Mouse (Mus musculus): ENCODE results near the gene Pdxdc1. TPM values are rescaled to one million over a fixed set of nuclear protein-coding genes. Genes with fewer than 3 reads are reported as not detected.
A peak's percentile ranks its signal among the peaks of the same experiment; 100 is the strongest.
"Not testable (repeated sequence)": the region's sequence is repeated elsewhere in the genome, so short reads cannot be mapped to it uniquely, and the experiment has no call there.

The Pdxdc1 gene
- total RNA-seq (2021): 10 to 100 TPM; 75.6 to 76.5 TPM
- long read RNA-seq, experiment 1, full-length matches to known transcripts: 19 of 40 reads
- long read RNA-seq, experiment 1, partial matches to known transcripts: 13 of 40 reads
- long read RNA-seq, experiment 1, other reads (novel, unspliced or antisense): 8 of 40 reads
- long read RNA-seq, experiment 2, full-length matches to known transcripts: 12 of 22 reads
- long read RNA-seq, experiment 2, partial matches to known transcripts: 4 of 22 reads
- long read RNA-seq, experiment 2, other reads (novel, unspliced or antisense): 6 of 22 reads

DNA sequence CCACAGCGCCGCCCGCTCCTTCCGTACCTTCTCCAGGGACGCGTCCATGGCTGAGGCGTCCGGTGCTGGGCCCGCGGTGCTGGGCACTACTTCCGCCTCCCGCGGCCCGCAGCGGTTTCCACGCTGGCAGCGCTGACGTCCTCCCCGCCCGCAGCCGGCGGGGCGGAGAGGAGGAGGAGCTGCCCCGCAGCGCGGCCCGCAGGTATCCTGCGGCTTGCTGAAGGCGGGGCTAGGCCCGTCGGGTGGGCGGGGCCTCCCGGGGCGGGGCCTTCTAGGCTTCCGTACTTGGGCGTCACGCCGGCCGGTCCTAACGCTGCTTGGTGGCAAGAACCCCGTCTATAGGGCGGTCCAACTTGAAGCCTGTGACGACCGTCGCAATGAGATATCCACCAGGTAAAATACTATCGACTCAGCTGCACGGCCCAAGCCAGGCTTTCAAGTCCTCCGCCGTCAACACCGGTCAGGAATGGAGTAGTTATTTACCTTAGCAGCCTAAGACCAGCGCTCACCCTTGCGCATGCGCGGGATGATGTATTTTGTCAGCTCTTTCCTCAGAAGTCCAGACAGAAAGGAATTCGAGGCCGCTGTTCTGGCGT lies at the start of gene Pdxdc1, which contains the start of gene Mpv17l:
Gene Pdxdc1 (minus strand): TSS at position 244 of the 596 bp plus-strand sequence.
Gene Mpv17l (plus strand): TSS at position 274 of the 596 bp plus-strand sequence.
- peak; percentile 100 for DNase-seq

DNA sequence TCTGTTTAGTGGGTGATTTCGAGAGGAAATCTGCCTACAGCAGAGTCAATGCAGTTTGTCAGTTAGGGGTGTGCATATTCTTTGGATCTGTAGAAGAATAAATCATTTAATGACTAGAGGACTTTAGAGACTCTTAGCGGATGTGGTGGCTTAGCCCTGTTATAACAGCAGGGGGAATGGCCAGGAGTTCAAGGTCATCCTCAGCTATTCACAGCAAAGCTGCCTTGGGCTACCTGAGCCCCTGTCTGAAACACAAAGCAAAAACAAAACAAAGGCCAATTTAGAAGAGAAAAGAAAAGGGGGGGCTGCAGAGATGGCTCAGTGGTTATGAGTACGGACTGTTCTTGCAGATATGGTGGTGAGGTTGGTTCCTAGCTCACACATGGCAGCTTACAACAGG lies 48.3 kb upstream of the Pdxdc1 start:
- DNase-seq: no peak

GRCm38 (mm10) chr16:13946306-13946705 lies 43.4 kb upstream of the Pdxdc1 start:
- no peak for DNase-seq

GRCm38 (mm10) chr16:13945153-13945552 lies 42.2 kb upstream of the Pdxdc1 start:
- no peak for DNase-seq

- no peak for DNase-seq
Measured at GRCm38 (mm10) chr16:13944752-13945151, 41.8 kb upstream of the Pdxdc1 start.

GRCm38 (mm10) chr16:13944178-13944577 lies 41.2 kb upstream of the Pdxdc1 start:
- no peak for DNase-seq

DNA sequence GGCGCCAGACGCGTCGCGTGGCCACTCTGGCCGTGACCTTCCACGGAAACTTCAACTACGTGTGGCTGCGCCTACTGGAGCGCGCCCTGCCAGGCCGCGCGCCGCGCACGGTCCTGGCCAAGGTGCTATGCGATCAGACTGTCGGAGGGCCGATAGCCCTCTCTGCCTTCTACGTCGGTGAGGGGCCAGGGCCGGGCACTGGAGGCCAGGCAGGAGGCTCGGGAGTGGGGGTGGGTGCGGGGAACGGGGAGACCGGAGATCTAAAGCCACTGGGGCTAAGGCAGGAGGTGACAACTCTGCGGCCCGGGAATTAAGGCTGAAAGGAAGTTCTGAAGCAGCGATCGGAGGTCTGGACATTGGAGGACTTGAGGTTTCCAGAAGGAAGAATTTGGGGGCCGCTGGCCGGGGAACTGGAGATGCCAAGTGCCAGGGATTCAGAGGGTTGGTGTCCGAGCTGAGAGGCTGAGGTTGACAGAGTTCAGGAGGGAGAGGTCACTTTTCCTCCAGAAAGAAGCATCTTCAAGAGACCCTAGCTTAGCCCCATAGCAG lies 38.0 kb upstream of the Pdxdc1 start:
- DNase-seq: no peak

- peak; percentile 65 for DNase-seq
Measured at GRCm38 (mm10) chr16:13940139-13940846, 37.4 kb upstream of the Pdxdc1 start.

- DNase-seq: no peak
Measured at GRCm38 (mm10) chr16:13927456-13928075, 24.6 kb upstream of the Pdxdc1 start.

- not testable (repeated sequence) for DNase-seq
Measured at GRCm38 (mm10) chr16:13922966-13923365, 20.0 kb upstream of the Pdxdc1 start.

- not testable (repeated sequence) for DNase-seq
Measured at GRCm38 (mm10) chr16:13922499-13922898, 19.6 kb upstream of the Pdxdc1 start.

DNA sequence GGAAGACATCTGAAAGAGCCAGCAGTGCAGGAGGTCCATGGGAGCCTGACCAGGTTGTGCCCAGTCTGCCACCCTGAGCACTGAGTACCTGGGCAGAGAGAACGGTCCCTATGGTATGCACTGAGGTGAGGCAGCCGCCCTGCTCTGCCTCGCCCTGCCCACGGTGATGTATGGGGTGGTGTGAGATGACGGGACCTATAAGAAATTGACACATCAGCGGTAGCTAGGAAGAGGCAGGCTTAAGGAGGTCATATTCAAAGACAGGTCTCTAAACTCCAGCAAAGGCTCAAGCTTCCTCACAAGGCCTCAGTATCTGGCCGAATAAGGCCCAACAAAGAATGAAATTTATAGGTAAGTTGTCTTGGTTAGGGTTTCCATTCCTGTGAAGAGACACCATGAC lies 18.9 kb upstream of the Pdxdc1 start:
- DNase-seq: no peak

- DNase-seq: peak; percentile 14
Measured at GRCm38 (mm10) chr16:13921063-13921462, 18.1 kb upstream of the Pdxdc1 start.

- no peak for DNase-seq
Measured at GRCm38 (mm10) chr16:13920093-13920492, 17.2 kb upstream of the Pdxdc1 start.

GRCm38 (mm10) chr16:13907297-13907696 lies 4.4 kb upstream of the Pdxdc1 start:
- no peak for DNase-seq

GRCm38 (mm10) chr16:13903488-13903887 lies 557 bp upstream of the Pdxdc1 start:
- no peak for DNase-seq

DNA sequence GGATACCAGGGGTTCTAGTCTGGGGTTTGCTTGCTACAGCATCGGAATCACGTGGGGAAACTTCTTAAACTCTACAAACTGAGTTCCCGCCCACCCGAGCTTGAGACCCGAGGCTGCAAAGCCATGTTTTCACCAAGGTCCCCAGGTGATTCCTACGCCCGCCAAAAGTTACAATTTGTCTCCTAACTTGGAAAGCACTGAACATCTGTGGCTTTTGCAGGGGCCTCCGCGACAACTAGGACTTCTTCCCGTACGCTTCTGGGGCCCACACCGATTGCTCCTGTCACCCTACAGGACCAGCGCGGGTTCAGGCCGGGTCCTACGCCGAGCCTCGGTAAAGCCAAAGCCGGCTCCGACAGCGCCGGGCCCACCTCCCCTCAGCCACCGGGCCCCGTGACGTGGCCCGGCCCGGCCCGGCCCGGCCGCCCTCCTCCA lies 517 bp downstream of the Pdxdc1 start:
- no peak for DNase-seq

DNA sequence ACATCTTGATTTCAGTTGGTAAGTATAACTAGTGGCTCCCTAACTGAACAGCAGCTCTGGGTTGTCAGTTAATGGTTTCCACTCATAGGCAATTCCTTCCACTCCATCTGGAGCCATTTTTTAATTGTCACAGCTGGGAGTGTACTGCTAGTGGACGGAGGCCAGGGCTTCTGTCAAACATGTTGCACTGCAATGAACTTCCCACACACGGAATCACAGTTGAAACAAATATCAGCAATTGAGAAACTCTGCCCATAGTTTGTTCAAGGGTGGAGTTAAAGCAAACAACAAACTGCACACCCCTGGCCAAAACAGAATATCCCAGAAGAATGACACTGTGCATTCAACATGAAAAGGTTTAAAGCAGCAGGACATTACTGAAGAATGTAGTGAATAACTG lies 4.0 kb downstream of the Pdxdc1 start:
- peak; percentile 19 for DNase-seq

DNA sequence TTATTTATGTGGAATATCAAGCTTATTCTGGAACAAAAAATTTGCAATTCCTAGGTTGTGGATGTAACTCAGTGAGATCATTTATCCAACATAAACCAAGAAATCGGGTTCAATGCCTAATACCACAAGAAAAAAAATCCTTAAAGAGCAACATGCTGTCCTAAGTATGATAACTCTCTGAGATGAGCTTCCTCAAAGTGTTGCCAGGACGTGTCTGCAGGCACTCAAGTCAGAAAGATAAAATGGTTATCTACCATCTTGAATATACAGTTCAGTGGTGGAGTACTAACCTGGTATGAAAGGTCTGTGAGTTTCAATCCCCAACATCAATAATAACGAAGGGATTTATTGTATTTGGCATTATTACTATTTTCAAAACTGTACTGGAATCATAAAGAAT lies 6.6 kb downstream of the Pdxdc1 start:
- no peak for DNase-seq

GRCm38 (mm10) chr16:13895740-13896139 lies 7.2 kb downstream of the Pdxdc1 start:
- DNase-seq: no peak

DNA sequence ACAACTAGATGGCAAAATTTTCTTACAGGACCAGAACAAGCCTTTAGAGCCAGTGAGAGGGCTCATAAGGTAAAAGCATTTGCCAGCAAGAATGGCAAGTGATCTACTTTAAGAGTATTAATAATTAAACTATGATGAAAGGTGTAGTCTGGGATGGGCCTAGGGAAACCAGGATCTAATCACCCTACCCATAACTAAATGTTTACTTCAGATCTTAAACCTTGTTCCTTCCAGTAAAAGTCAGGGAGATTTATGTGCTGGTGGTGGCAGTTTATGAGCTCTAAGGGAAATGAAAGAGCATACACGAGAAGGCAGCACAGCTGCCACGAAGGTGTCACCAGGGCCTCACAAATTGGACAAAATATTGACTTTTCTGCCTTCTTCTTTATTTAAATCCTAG lies 8.8 kb downstream of the Pdxdc1 start:
- DNase-seq: no peak

DNA sequence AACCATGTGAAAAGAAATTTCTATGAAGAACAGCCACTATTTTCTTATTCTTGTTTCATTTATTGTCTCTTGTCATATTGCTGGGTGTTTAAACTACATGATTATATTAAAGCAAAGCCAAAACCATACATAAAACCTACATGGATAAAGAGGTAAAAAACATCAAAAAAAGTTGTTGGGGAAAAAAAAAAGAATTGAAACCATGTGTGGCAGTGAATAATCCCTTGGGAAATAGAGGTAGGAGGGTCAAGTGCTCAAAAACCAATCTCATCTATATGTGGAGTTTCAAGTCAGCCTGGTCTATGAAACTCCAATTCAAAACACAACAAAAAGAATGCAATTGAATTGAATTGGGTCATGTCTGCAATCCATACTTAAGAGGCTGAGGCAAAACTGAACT lies 10.1 kb downstream of the Pdxdc1 start:
- no peak for DNase-seq

- DNase-seq: no peak
Measured at GRCm38 (mm10) chr16:13890449-13890848, 12.5 kb downstream of the Pdxdc1 start.

Data from adrenal gland, postnatal 10 days (tissue).